Mouse (Mus musculus): ENCODE data around the gene Wnt9a. TPM values are rescaled to one million over a fixed set of nuclear protein-coding genes. Genes with fewer than 3 reads are reported as not detected.
A peak's percentile ranks its signal among the peaks of the same experiment; 100 is the strongest.

Gene Wnt9a
- polyA plus RNA-seq, 1 experiment from 2014 or later: 1.5 TPM

DNA sequence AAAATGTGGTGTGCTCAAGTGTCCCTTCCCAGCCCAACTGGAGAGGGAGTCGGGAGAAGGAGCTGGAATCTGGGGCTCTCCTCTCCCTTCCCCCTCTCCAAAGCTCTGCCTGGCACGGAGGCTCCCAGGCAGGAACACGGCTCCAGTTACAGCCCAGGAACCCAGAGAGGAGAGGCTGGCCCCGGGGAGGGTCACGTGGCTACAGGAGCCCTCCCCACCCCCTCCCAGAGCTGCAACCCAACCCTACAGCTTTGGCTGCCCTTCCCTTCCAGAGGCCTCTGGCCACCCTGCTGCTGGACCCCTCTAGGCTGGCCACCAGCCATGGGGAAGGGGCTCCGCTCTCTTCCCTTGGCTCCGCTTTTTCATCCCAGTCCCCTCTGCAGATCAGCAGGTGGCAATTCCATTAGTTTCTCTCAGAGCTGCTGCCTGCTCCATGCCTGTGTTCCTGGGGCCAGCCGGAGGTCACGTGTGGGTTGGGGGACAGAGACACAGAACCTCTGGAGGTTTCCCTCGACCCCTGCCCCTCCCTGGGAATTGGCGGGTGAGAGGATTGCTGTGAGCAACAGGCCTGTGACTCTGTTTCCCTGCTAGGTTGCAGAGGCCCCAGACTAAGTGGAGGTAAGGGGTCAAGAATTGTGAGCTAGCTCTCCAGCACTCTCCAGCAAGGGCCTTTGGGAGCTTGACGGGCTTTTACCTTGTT, 2.5 kb downstream of the Wnt9a start:
- H3K4me1 ChIP-seq (ENCODE audit: insufficient read depth): peaks cover 11% of the 10 kb centered on the region; the same call in 1 of the 2 replicates
- H3K4me2 ChIP-seq: peak overlapping the region; percentile 93
- ATAC-seq (ENCODE audit: insufficient read depth): peak; percentile 45; the same call in 1 of the 2 replicates
- H3K4me3 ChIP-seq (ENCODE audit: low read depth, low read length): no peak overlapping the region
- no peaks in the 10 kb centered on the region for H3K9me3 ChIP-seq (ENCODE audit: low read depth, low read length)
- peak; percentile 70 for DNase-seq
- no peaks in the 10 kb centered on the region for H3K36me3 ChIP-seq (ENCODE audit: insufficient read depth)
- TF ChIP-seq CTCF (IDR thresholded peaks at IDR 0.05; ENCODE audit: low read depth): no peak
- no peak overlapping the region for H3K9ac ChIP-seq
- 13% methylated on average over 11 of the region's 12 CpGs for WGBS
- peaks cover 60% of the 10 kb centered on the region for H3K27me3 ChIP-seq (ENCODE audit: insufficient read depth, low read length)
- peak overlapping the region; percentile 59; the same call in 1 of the 2 replicates for H3K27ac ChIP-seq (ENCODE audit: low read depth)

DNA sequence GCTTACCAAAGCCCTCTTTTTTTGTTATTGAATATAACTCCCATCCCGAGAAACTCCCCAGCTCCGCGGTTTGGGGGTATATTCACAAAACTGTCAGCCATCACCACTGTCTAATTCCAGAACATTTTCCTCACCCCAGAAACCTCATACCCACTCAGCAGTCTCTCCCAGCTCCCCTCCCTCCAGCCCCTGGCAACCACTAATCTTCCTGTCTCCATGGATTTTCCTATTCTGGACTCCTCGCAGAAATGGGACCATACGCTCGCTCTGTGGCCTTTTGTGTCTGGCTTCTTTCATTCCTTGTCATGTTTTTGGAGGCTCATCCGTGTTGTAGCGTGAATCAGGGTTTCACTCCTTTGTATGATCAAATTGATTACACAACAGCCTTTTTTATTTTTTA, 3.2 kb downstream of the Wnt9a start:
- ATAC-seq (ENCODE audit: insufficient read depth) (no peak), DNase-seq (no peak)
- no peak for TF ChIP-seq CTCF (IDR thresholded peaks at IDR 0.05; ENCODE audit: low read depth)
- WGBS: 62% methylated on average over 8 of the region's 8 CpGs
- Histone ChIP-seq H3K27me3 (ENCODE audit: insufficient read depth, low read length) (peaks cover 52% of the 10 kb centered on the region), H3K4me3 (ENCODE audit: low read depth, low read length) (no peak overlapping the region), H3K4me1 (ENCODE audit: insufficient read depth) (peaks cover 11% of the 10 kb centered on the region; the same call in 1 of the 2 replicates), H3K9me3 (ENCODE audit: low read depth, low read length) (no peaks in the 10 kb centered on the region), H3K9ac (no peak overlapping the region), H3K36me3 (ENCODE audit: insufficient read depth) (no peaks in the 10 kb centered on the region), H3K27ac (ENCODE audit: low read depth) (peak overlapping the region; percentile 59; the same call in 1 of the 2 replicates), H3K4me2 (no peak overlapping the region)

DNA sequence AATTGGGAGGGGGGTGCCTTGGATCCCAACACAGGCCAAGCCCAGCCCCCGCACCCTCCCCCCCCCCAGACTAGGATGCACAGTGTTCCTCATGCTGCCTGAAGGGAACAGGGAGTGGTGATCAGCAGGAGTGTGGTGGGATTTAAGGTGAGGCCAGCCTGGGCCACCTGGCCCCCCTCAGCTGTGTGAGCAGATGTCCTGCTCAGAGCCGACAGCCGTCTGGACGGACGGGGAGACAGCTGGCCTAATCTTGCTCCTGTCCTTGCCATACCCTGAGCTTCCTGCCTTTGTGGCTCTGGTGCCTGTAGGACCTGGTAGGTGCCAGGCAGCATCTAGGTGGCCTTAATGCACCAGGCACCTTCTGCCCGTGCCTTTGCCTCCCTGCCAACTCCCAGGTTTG, 5.3 kb downstream of the Wnt9a start:
- H3K27ac ChIP-seq (ENCODE audit: low read depth): no peak overlapping the region
- peaks cover 35% of the 10 kb centered on the region for H3K27me3 ChIP-seq (ENCODE audit: insufficient read depth, low read length)
- H3K9ac ChIP-seq: peak overlapping the region; percentile 18; the same call in 1 of the 2 replicates
- no peak for DNase-seq
- H3K4me2 ChIP-seq: no peak overlapping the region
- no peaks in the 10 kb centered on the region for H3K9me3 ChIP-seq (ENCODE audit: low read depth, low read length)
- H3K36me3 ChIP-seq (ENCODE audit: insufficient read depth): no peaks in the 10 kb centered on the region
- peaks cover 8% of the 10 kb centered on the region; the same call in 1 of the 2 replicates for H3K4me1 ChIP-seq (ENCODE audit: insufficient read depth)
- ATAC-seq (ENCODE audit: insufficient read depth): no peak
- no peak overlapping the region for H3K4me3 ChIP-seq (ENCODE audit: low read depth, low read length)
- WGBS: 37% methylated on average over 6 of the region's 6 CpGs
- TF ChIP-seq CTCF (IDR thresholded peaks at IDR 0.05; ENCODE audit: low read depth): no peak

DNA sequence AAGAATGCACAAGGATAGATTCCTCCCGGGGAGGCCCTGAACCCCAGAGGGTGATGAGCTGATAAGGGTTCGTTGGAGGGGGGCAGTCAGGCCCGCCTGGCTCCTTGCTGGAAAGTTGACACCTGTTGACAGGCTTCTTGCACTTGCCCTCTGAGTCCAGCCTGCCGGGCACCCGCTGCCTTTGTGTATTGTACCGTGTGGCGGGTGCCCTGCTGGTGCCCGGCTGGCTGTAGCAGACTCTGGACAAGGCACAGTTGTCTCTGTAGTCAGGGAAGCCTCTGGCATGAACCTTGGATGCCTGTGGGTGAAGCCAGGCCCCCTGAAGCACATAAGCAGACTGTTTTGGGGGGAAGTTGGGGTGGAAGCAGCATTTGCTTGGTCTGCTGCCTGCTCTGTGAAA, 5.8 kb downstream of the Wnt9a start:
- Histone ChIP-seq H3K4me1 (ENCODE audit: insufficient read depth) (0 out of 2 replicates have a peak, but pooled peaks cover 5% of the 10 kb centered on the region), H3K4me2 (no peak overlapping the region)
- 33% methylated on average over 8 of the region's 8 CpGs for WGBS

GRCm38 (mm10) chr11:59313029-59313811, 6.5 kb downstream of the Wnt9a start:
- Histone ChIP-seq H3K27me3 (ENCODE audit: insufficient read depth, low read length) (peaks cover 23% of the 10 kb centered on the region), H3K9ac (no peak overlapping the region), H3K9me3 (ENCODE audit: low read depth, low read length) (no peaks in the 10 kb centered on the region), H3K4me1 (ENCODE audit: insufficient read depth) (0 out of 2 replicates have a peak, but pooled peaks cover 4% of the 10 kb centered on the region), H3K4me2 (no peak overlapping the region), H3K36me3 (ENCODE audit: insufficient read depth) (no peaks in the 10 kb centered on the region), H3K27ac (ENCODE audit: low read depth) (no peak overlapping the region), H3K4me3 (ENCODE audit: low read depth, low read length) (no peak overlapping the region)
- DNase-seq (no peak), ATAC-seq (ENCODE audit: insufficient read depth) (0 out of 2 replicates have a peak, but pooled peaks have one; percentile 21)
- WGBS: 46% methylated on average over 17 of the region's 17 CpGs
- TF ChIP-seq CTCF (IDR thresholded peaks at IDR 0.05; ENCODE audit: low read depth): no peak

More for the DNA sequence above, 5.8 kb downstream of the Wnt9a start:
- Histone ChIP-seq H3K36me3 (ENCODE audit: insufficient read depth) (no peaks in the 10 kb centered on the region), H3K9ac (peak overlapping the region; percentile 18; the same call in 1 of the 2 replicates), H3K9me3 (ENCODE audit: low read depth, low read length) (no peaks in the 10 kb centered on the region), H3K27ac (ENCODE audit: low read depth) (no peak overlapping the region), H3K4me3 (ENCODE audit: low read depth, low read length) (no peak overlapping the region), H3K27me3 (ENCODE audit: insufficient read depth, low read length) (peaks cover 30% of the 10 kb centered on the region)
- no peak for ATAC-seq (ENCODE audit: insufficient read depth)
- no peak for TF ChIP-seq CTCF (IDR thresholded peaks at IDR 0.05; ENCODE audit: low read depth)
- no peak for DNase-seq

DNA sequence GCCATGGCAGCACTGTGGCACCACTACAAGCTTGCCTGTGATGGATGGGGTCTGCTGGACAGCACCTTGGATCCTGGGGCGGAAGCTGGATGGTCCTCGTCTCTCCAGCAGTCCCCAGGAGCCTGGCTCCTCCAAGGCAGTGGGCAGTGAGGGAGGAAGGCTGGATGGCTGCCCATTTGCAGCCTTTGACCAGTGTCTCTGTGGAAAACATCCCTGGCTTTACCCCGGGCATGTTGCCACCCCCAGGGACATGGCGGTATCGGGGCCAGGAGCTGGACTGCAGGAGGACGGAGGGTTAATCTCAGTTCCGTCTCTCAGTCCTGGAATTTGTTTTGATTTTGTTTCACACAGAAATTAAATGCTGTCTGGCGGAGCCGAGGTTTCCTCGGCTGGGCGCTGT, 7.2 kb downstream of the Wnt9a start:
- TF ChIP-seq CTCF (IDR thresholded peaks at IDR 0.05; ENCODE audit: low read depth): no peak
- Histone ChIP-seq H3K27me3 (ENCODE audit: insufficient read depth, low read length) (peaks cover 16% of the 10 kb centered on the region), H3K4me3 (ENCODE audit: low read depth, low read length) (no peak overlapping the region), H3K4me2 (no peak overlapping the region), H3K4me1 (ENCODE audit: insufficient read depth) (0 out of 2 replicates have a peak, but pooled peaks cover 4% of the 10 kb centered on the region), H3K9me3 (ENCODE audit: low read depth, low read length) (no peaks in the 10 kb centered on the region), H3K27ac (ENCODE audit: low read depth) (no peak overlapping the region), H3K9ac (no peak overlapping the region; the same call in 1 of the 2 replicates), H3K36me3 (ENCODE audit: insufficient read depth) (no peaks in the 10 kb centered on the region)
- WGBS: 27% methylated on average over 11 of the region's 11 CpGs
- DNase-seq (no peak), ATAC-seq (ENCODE audit: insufficient read depth) (no peak)

DNA sequence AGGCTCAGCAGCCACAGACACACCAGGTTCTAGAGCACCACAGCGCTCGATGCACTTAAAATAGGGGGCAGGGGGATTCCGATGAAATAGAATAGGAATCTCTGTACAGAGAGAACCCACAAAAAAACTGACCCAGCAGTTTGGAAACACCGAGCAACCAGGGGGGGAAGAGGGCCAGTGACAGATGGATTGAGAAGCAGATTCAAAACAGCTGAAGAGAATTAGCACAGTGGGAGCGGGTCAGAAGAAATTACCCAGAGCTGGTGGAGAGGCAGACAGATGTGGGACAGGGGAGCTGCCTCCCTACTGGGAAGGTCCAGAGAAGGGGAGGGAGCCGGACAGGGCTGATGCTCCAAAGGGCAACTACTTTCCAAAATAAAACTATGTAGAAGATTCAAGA, 9.8 kb downstream of the Wnt9a start:
- Histone ChIP-seq H3K27me3 (ENCODE audit: insufficient read depth, low read length) (0 out of 2 replicates have a peak, but pooled peaks cover 2% of the 10 kb centered on the region), H3K4me1 (ENCODE audit: insufficient read depth) (0 out of 2 replicates have a peak, but pooled peaks cover 2% of the 10 kb centered on the region), H3K4me2 (no peak overlapping the region), H3K36me3 (ENCODE audit: insufficient read depth) (no peaks in the 10 kb centered on the region), H3K9ac (no peak overlapping the region), H3K27ac (ENCODE audit: low read depth) (no peak overlapping the region), H3K4me3 (ENCODE audit: low read depth, low read length) (no peak overlapping the region), H3K9me3 (ENCODE audit: low read depth, low read length) (no peaks in the 10 kb centered on the region)
- DNase-seq (no peak), ATAC-seq (ENCODE audit: insufficient read depth) (no peak)
- 63% methylated on average over 6 of the region's 6 CpGs for WGBS
- no peak for TF ChIP-seq CTCF (IDR thresholded peaks at IDR 0.05; ENCODE audit: low read depth)
